Comparison of ENCODE assay signal across 22 mouse cellular contexts in genomic region chr2:25267746-25268309, GRCm38 (mm10). TPM values are rescaled to one million over a fixed set of nuclear protein-coding genes. Genes with fewer than 3 reads are reported as not detected.
DNase-seq lines count a peak whose midpoint lies in the region; ATAC-seq and TF ChIP-seq lines count a peak whose summit lies in the region.
"Had no signal": no experiment of that assay in that cellular context is flagged by ENCODE, and none has a peak within 500 bp of the region (broad histone marks: within the 10 kb centered on the region; RNA-seq: fewer than 3 reads in every experiment).

No protein-coding gene starts in this region.

- H3K27me3 ChIP-seq in hindbrain, embryonic 13.5 days = peaks cover 18% of the 10 kb centered on the region
- peaks cover 13% of the 10 kb centered on the region for H3K27me3 ChIP-seq in hindbrain, embryonic 11.5 days (ENCODE audit: control insufficient read depth, insufficient read depth, low read length)
- H3K27me3 ChIP-seq in neural tube, embryonic 12.5 days (replicated peaks) = peaks cover 13% of the 10 kb centered on the region
- H3K27me3 ChIP-seq in intestine, postnatal 0 days (replicated peaks; ENCODE audit: control insufficient read depth, insufficient read depth, low read length) = no peaks in the 10 kb centered on the region
- H3K27me3 ChIP-seq in stomach, postnatal 0 days (ENCODE audit: control insufficient read depth, insufficient read depth, low read length) = no peaks in the 10 kb centered on the region
- H3K27me3 ChIP-seq: CH12.LX; hindbrain, embryonic 15.5 days; Patski had no signal

- no peak overlapping the region for H3K4me3 ChIP-seq in hindbrain, embryonic 13.5 days
- no peak overlapping the region for H3K4me3 ChIP-seq in hindbrain, embryonic 11.5 days (ENCODE audit: low read depth, low read length)
- no peak overlapping the region for H3K4me3 ChIP-seq in neural tube, embryonic 12.5 days
- no peak overlapping the region for H3K4me3 ChIP-seq in intestine, postnatal 0 days (ENCODE audit: low read depth, low read length)
- no peak overlapping the region for H3K4me3 ChIP-seq in stomach, postnatal 0 days (ENCODE audit: low read depth, low read length)
- H3K4me3 ChIP-seq in lung, adult 2 months (replicated peaks; ENCODE audit: extremely low read depth, low read depth, low read length) = no peak overlapping the region
- H3K4me3 ChIP-seq: limb, embryonic 10.5 days; lung, embryonic 15.5 days had no signal

- no peak for TF ChIP-seq CTCF in intestine, postnatal 0 days (IDR thresholded peaks at IDR 0.05; ENCODE audit: low read depth)
- no peak for TF ChIP-seq CTCF in stomach, postnatal 0 days (IDR thresholded peaks at IDR 0.05; ENCODE audit: low read depth)
- TF ChIP-seq CTCF in lung, adult 2 months (IDR thresholded peaks at IDR 0.05; ENCODE audit: insufficient read depth, low read length) = no peak

- H3K4me2 ChIP-seq in hindbrain, embryonic 13.5 days = peak overlapping the region; percentile 99; the same call in 1 of the 2 replicates
- no peak overlapping the region for H3K4me2 ChIP-seq in hindbrain, embryonic 11.5 days (replicated peaks; ENCODE audit: low read depth, low read length)
- peak overlapping the region; percentile 45 for H3K4me2 ChIP-seq in neural tube, embryonic 12.5 days (replicated peaks)
- H3K4me2 ChIP-seq in intestine, postnatal 0 days (replicated peaks; ENCODE audit: low read depth) = peak overlapping the region; percentile 94
- H3K4me2 ChIP-seq in stomach, postnatal 0 days (replicated peaks; ENCODE audit: low read depth) = peak overlapping the region; percentile 98; the same call in 1 of the 2 replicates
- H3K4me2 ChIP-seq: heart, embryonic 11.5 days; lung, embryonic 15.5 days had no signal

- peaks cover 31% of the 10 kb centered on the region for H3K36me3 ChIP-seq in hindbrain, embryonic 13.5 days
- no peaks in the 10 kb centered on the region; the same call in 1 of the 2 replicates for H3K36me3 ChIP-seq in hindbrain, embryonic 11.5 days (ENCODE audit: control insufficient read depth, insufficient read depth, low read length)
- peaks cover 25% of the 10 kb centered on the region for H3K36me3 ChIP-seq in neural tube, embryonic 12.5 days
- peaks cover 33% of the 10 kb centered on the region for H3K36me3 ChIP-seq in intestine, postnatal 0 days (ENCODE audit: control insufficient read depth, insufficient read depth)
- no peaks in the 10 kb centered on the region; the same call in 1 of the 2 replicates for H3K36me3 ChIP-seq in stomach, postnatal 0 days (ENCODE audit: control insufficient read depth, insufficient read depth, low read length)

- no peak for TF ChIP-seq EP300 in stomach, postnatal 0 days (optimal IDR thresholded peaks at IDR 0.05)

- no peaks in the 10 kb centered on the region for H3K9me3 ChIP-seq in hindbrain, embryonic 13.5 days
- H3K9me3 ChIP-seq in hindbrain, embryonic 11.5 days (ENCODE audit: control insufficient read depth, low read length) = no peaks in the 10 kb centered on the region
- no peaks in the 10 kb centered on the region for H3K9me3 ChIP-seq in neural tube, embryonic 12.5 days
- no peaks in the 10 kb centered on the region for H3K9me3 ChIP-seq in intestine, postnatal 0 days (ENCODE audit: control insufficient read depth)
- no peaks in the 10 kb centered on the region for H3K9me3 ChIP-seq in stomach, postnatal 0 days (ENCODE audit: control insufficient read depth, low read length)
- H3K9me3 ChIP-seq: hindbrain, embryonic 15.5 days; limb, embryonic 10.5 days; lung, embryonic 15.5 days had no signal

- no peak for ATAC-seq in hindbrain, embryonic 13.5 days (ENCODE audit: low FRiP score)
- ATAC-seq in hindbrain, embryonic 11.5 days (ENCODE audit: low FRiP score) = no peak
- no peak for ATAC-seq in neural tube, embryonic 12.5 days (ENCODE audit: low FRiP score, low read depth)
- ATAC-seq in intestine, postnatal 0 days = no peak
- ATAC-seq in stomach, postnatal 0 days (ENCODE audit: low FRiP score, low TSS enrichment) = no peak
- ATAC-seq: forebrain, postnatal 0 days; Patski had no signal

- no peak for TF ChIP-seq POLR2A in lung, adult 2 months (IDR thresholded peaks at IDR 0.05; ENCODE audit: borderline replicate concordance, extremely low read depth, low read depth, low read length)

- peak overlapping the region; percentile 36 for H3K9ac ChIP-seq in hindbrain, embryonic 13.5 days
- H3K9ac ChIP-seq in hindbrain, embryonic 11.5 days (ENCODE audit: low read depth, low read length) = no peak overlapping the region
- H3K9ac ChIP-seq in neural tube, embryonic 12.5 days = no peak overlapping the region
- H3K9ac ChIP-seq in intestine, postnatal 0 days (ENCODE audit: low read depth, low read length) = peak overlapping the region; percentile 61; the same call in 1 of the 2 replicates
- H3K9ac ChIP-seq in stomach, postnatal 0 days (ENCODE audit: low read length) = peak overlapping the region; percentile 13
- H3K9ac ChIP-seq: forebrain, postnatal 0 days; hindbrain, embryonic 15.5 days; lung, embryonic 15.5 days had no signal

- H3K27ac ChIP-seq in hindbrain, embryonic 13.5 days = peak overlapping the region; percentile 62
- no peak overlapping the region for H3K27ac ChIP-seq in hindbrain, embryonic 11.5 days (ENCODE audit: low read depth, low read length)
- no peak overlapping the region for H3K27ac ChIP-seq in neural tube, embryonic 12.5 days
- peak overlapping the region; percentile 93 for H3K27ac ChIP-seq in intestine, postnatal 0 days (ENCODE audit: low read depth, low read length)
- peak overlapping the region; percentile 92 for H3K27ac ChIP-seq in stomach, postnatal 0 days (replicated peaks)
- H3K27ac ChIP-seq: kidney, postnatal 0 days; limb, embryonic 10.5 days; lung, embryonic 15.5 days had no signal

- DNase-seq in hindbrain, embryonic 11.5 days (ENCODE audit: low spot score) = no peak
- DNase-seq in neural tube, embryonic 10.5 days (ENCODE audit: extremely low spot score, low spot score) = no peak
- DNase-seq in stomach, postnatal 0 days (ENCODE audit: low spot score) = no peak
- no peak for DNase-seq in lung, adult 2 months
- DNase-seq in adrenal gland, postnatal 4 days (ENCODE audit: low spot score in 2 of 2) = no peak
- DNase-seq: forebrain, postnatal 0 days; gastrocnemius, postnatal 25 days; thymus, postnatal 4 days had no signal

- peaks cover 73% of the 10 kb centered on the region for H3K4me1 ChIP-seq in hindbrain, embryonic 13.5 days (replicated peaks)
- peaks cover 20% of the 10 kb centered on the region for H3K4me1 ChIP-seq in hindbrain, embryonic 11.5 days (replicated peaks; ENCODE audit: control insufficient read depth, insufficient read depth, low read length)
- H3K4me1 ChIP-seq in neural tube, embryonic 12.5 days = peaks cover 59% of the 10 kb centered on the region
- peaks cover 7% of the 10 kb centered on the region for H3K4me1 ChIP-seq in intestine, postnatal 0 days (replicated peaks; ENCODE audit: control insufficient read depth, insufficient read depth, low read length)
- H3K4me1 ChIP-seq in stomach, postnatal 0 days (replicated peaks; ENCODE audit: control insufficient read depth, insufficient read depth) = peaks cover 11% of the 10 kb centered on the region
- peaks cover 16% of the 10 kb centered on the region for H3K4me1 ChIP-seq in lung, adult 2 months (ENCODE audit: control insufficient read depth, insufficient read depth, low read length)

- WGBS in hindbrain, embryonic 13.5 days = 74% methylated on average over 4 of the region's 4 CpGs
- WGBS in hindbrain, embryonic 11.5 days = 80% methylated on average over 4 of the region's 4 CpGs
- 80% methylated on average over 4 of the region's 4 CpGs for WGBS in neural tube, embryonic 12.5 days
- 68% methylated on average over 4 of the region's 4 CpGs for WGBS in intestine, postnatal 0 days
- 77% methylated on average over 4 of the region's 4 CpGs for WGBS in stomach, postnatal 0 days
- 78% methylated on average over 4 of the region's 4 CpGs for WGBS in lung, adult 2 months

RNA-seq across cellular contexts. Expression of gene Ssna1, which starts 4.4 kb away (rescaled TPM):
- polyA plus RNA-seq in hindbrain, embryonic 13.5 days (2015; fragmentation: Nextera tagmentation; extraction: Ambion mirVana) = 189 and 199 TPM in 2 replicates
- 244 and 248 TPM in 2 replicates for polyA plus RNA-seq in hindbrain, embryonic 11.5 days (2014; fragmentation: Nextera tagmentation; extraction: Ambion mirVana)
- 201 and 204 TPM in 2 replicates for polyA plus RNA-seq in neural tube, embryonic 12.5 days (2016; fragmentation: Nextera tagmentation; extraction: Ambion mirVana)
- polyA plus RNA-seq in intestine, postnatal 0 days (2015; fragmentation: Nextera tagmentation; extraction: Ambion mirVana) = 105 and 108 TPM in 2 replicates
- 149 and 162 TPM in 2 replicates for polyA plus RNA-seq in stomach, postnatal 0 days (2015; fragmentation: Nextera tagmentation; extraction: Ambion mirVana)
- polyA plus RNA-seq in lung, adult 2 months (2012; rRNA removed) = 41.6 and 49.5 TPM in 2 replicates
- total RNA-seq in adrenal gland, postnatal 4 days (2021) = 10 to 100 TPM; 56.0 to 56.8 TPM

RNA-seq across cellular contexts. Expression of gene Anapc2, which starts 4.5 kb away (rescaled TPM):
- 143 TPM in 2 replicates for polyA plus RNA-seq in hindbrain, embryonic 13.5 days (2015; fragmentation: Nextera tagmentation; extraction: Ambion mirVana)
- polyA plus RNA-seq in hindbrain, embryonic 11.5 days (2014; fragmentation: Nextera tagmentation; extraction: Ambion mirVana) = 107 and 110 TPM in 2 replicates
- 142 and 144 TPM in 2 replicates for polyA plus RNA-seq in neural tube, embryonic 12.5 days (2016; fragmentation: Nextera tagmentation; extraction: Ambion mirVana)
- 41.6 and 43.4 TPM in 2 replicates for polyA plus RNA-seq in intestine, postnatal 0 days (2015; fragmentation: Nextera tagmentation; extraction: Ambion mirVana)
- polyA plus RNA-seq in stomach, postnatal 0 days (2015; fragmentation: Nextera tagmentation; extraction: Ambion mirVana) = 57.5 and 59.6 TPM in 2 replicates
- polyA plus RNA-seq in lung, adult 2 months (2012; rRNA removed) = 82.1 and 133 TPM in 2 replicates
- 100 to 1,000 TPM; 110 to 115 TPM for total RNA-seq in adrenal gland, postnatal 4 days (2021)

RNA-seq across cellular contexts. Expression of gene Tprn, which starts 5.4 kb away (rescaled TPM):
- 16.2 and 17.6 TPM in 2 replicates for polyA plus RNA-seq in hindbrain, embryonic 13.5 days (2015; fragmentation: Nextera tagmentation; extraction: Ambion mirVana)
- 4.0 and 4.5 TPM in 2 replicates for polyA plus RNA-seq in hindbrain, embryonic 11.5 days (2014; fragmentation: Nextera tagmentation; extraction: Ambion mirVana)
- polyA plus RNA-seq in neural tube, embryonic 12.5 days (2016; fragmentation: Nextera tagmentation; extraction: Ambion mirVana) = 14.4 and 15.2 TPM in 2 replicates
- polyA plus RNA-seq in intestine, postnatal 0 days (2015; fragmentation: Nextera tagmentation; extraction: Ambion mirVana) = 62.0 and 68.3 TPM in 2 replicates
- polyA plus RNA-seq in stomach, postnatal 0 days (2015; fragmentation: Nextera tagmentation; extraction: Ambion mirVana) = 17.4 and 20.3 TPM in 2 replicates
- polyA plus RNA-seq in lung, adult 2 months (2012; rRNA removed) = 17.4 and 24.3 TPM in 2 replicates
- total RNA-seq in adrenal gland, postnatal 4 days (2021) = 10 to 100 TPM; 15.5 to 18.7 TPM

RNA-seq across cellular contexts. Expression of gene Tmem203, which starts 12.6 kb away (rescaled TPM):
- 18.6 and 20.9 TPM in 2 replicates for polyA plus RNA-seq in hindbrain, embryonic 13.5 days (2015; fragmentation: Nextera tagmentation; extraction: Ambion mirVana)
- 12.2 and 14.6 TPM in 2 replicates for polyA plus RNA-seq in hindbrain, embryonic 11.5 days (2014; fragmentation: Nextera tagmentation; extraction: Ambion mirVana)
- 20.3 and 22.4 TPM in 2 replicates for polyA plus RNA-seq in neural tube, embryonic 12.5 days (2016; fragmentation: Nextera tagmentation; extraction: Ambion mirVana)
- 40.3 and 44.9 TPM in 2 replicates for polyA plus RNA-seq in intestine, postnatal 0 days (2015; fragmentation: Nextera tagmentation; extraction: Ambion mirVana)
- 38.2 and 39.7 TPM in 2 replicates for polyA plus RNA-seq in stomach, postnatal 0 days (2015; fragmentation: Nextera tagmentation; extraction: Ambion mirVana)
- 53.5 and 54.5 TPM in 2 replicates for polyA plus RNA-seq in lung, adult 2 months (2012; rRNA removed)
- total RNA-seq in adrenal gland, postnatal 4 days (2021) = 10 to 100 TPM; 28.9 to 38.5 TPM

RNA-seq across cellular contexts. Expression of gene Tmem210, which starts 20.1 kb away (rescaled TPM):
- polyA plus RNA-seq in hindbrain, embryonic 13.5 days (2015; fragmentation: Nextera tagmentation; extraction: Ambion mirVana) = not detected in 2 replicates
- polyA plus RNA-seq in hindbrain, embryonic 11.5 days (2014; fragmentation: Nextera tagmentation; extraction: Ambion mirVana) = not detected in 2 replicates
- not detected in 2 replicates for polyA plus RNA-seq in neural tube, embryonic 12.5 days (2016; fragmentation: Nextera tagmentation; extraction: Ambion mirVana)
- polyA plus RNA-seq in intestine, postnatal 0 days (2015; fragmentation: Nextera tagmentation; extraction: Ambion mirVana) = not detected in 2 replicates
- polyA plus RNA-seq in stomach, postnatal 0 days (2015; fragmentation: Nextera tagmentation; extraction: Ambion mirVana) = not detected in 2 replicates
- polyA plus RNA-seq in lung, adult 2 months (2012; rRNA removed) = 0.40 TPM in 1 of 2 replicates, not detected in the other
- not detected for total RNA-seq in adrenal gland, postnatal 4 days (2021)
- total RNA-seq: adrenal gland, adult 18-20 months; CH12.LX; forebrain, postnatal 0 days; gastrocnemius, postnatal 25 days; layer of hippocampus, postnatal 10 days; megakaryocyte, adult 5-6 weeks had no signal
- polyA plus RNA-seq: brain, embryonic 14.5 days; forebrain, postnatal 0 days; heart, embryonic 11.5 days; hindbrain, embryonic 15.5 days; kidney, postnatal 0 days; limb, embryonic 10.5 days; lung, embryonic 15.5 days; Patski had no signal

Comparison
In these comparisons a context has a peak if more than half of its experiments do, and no peak if none do; other contexts are left out.
1. H3K27ac ChIP-seq: peak in hindbrain, embryonic 13.5 days (single experiment), intestine, postnatal 0 days (single experiment) and stomach, postnatal 0 days (single experiment); none in hindbrain, embryonic 11.5 days (single experiment) and neural tube, embryonic 12.5 days (single experiment).
2. H3K9ac ChIP-seq: peak in hindbrain, embryonic 13.5 days (single experiment), intestine, postnatal 0 days (single experiment) and stomach, postnatal 0 days (single experiment); none in hindbrain, embryonic 11.5 days (single experiment) and neural tube, embryonic 12.5 days (single experiment).